Mouse (Mus musculus): ENCODE data around the gene Rgs7. TPM values are rescaled to one million over a fixed set of nuclear protein-coding genes. Genes with fewer than 3 reads are reported as not detected.

Gene Rgs7
- polyA plus RNA-seq, 1 experiment: 0.05 TPM

- Histone ChIP-seq H3K27ac (ENCODE audit: insufficient read depth, low read depth, low read length) (no peak overlapping the region), H3K36me3 (ENCODE audit: control insufficient read depth, insufficient read depth, low read length) (no peaks in the 10 kb centered on the region), H3K4me3 (ENCODE audit: low read depth, low read length) (no peak overlapping the region), H3K4me1 (ENCODE audit: control insufficient read depth, insufficient read depth, insufficient read length, low read length) (no peaks in the 10 kb centered on the region), H3K27me3 (ENCODE audit: control insufficient read depth, insufficient read depth, low read length) (no peaks in the 10 kb centered on the region)
- WGBS: 83% methylated on average over 2 of the region's 2 CpGs
- no peak for TF ChIP-seq POLR2A (IDR thresholded peaks at IDR 0.05; ENCODE audit: low read depth, low read length)
- no peak for TF ChIP-seq CTCF (IDR thresholded peaks at IDR 0.05; ENCODE audit: extremely low read depth, insufficient read length, insufficient replicate concordance, low read depth, low read length)
Observed at GRCm38 (mm10) chr1:175185211-175185610, 307.1 kb downstream of the Rgs7 start.

GRCm38 (mm10) chr1:175184736-175185135, 307.6 kb downstream of the Rgs7 start:
- no peaks in the 10 kb centered on the region for H3K27me3 ChIP-seq (ENCODE audit: control insufficient read depth, insufficient read depth, low read length)
- TF ChIP-seq CTCF (IDR thresholded peaks at IDR 0.05; ENCODE audit: extremely low read depth, insufficient read length, insufficient replicate concordance, low read depth, low read length) (no peak), POLR2A (IDR thresholded peaks at IDR 0.05; ENCODE audit: low read depth, low read length) (no peak)
- no peaks in the 10 kb centered on the region for H3K36me3 ChIP-seq (ENCODE audit: control insufficient read depth, insufficient read depth, low read length)
- WGBS: 60% methylated on average over 3 of the region's 3 CpGs
- H3K4me1 ChIP-seq (ENCODE audit: control insufficient read depth, insufficient read depth, insufficient read length, low read length): no peaks in the 10 kb centered on the region
- H3K4me3 ChIP-seq (ENCODE audit: low read depth, low read length): no peak overlapping the region
- no peak overlapping the region for H3K27ac ChIP-seq (ENCODE audit: insufficient read depth, low read depth, low read length)

GRCm38 (mm10) chr1:175178733-175179132, 313.6 kb downstream of the Rgs7 start:
- WGBS: 87% methylated on average over 1 of the region's 1 CpGs
- Histone ChIP-seq H3K27ac (ENCODE audit: insufficient read depth, low read depth, low read length) (no peak overlapping the region), H3K4me1 (ENCODE audit: control insufficient read depth, insufficient read depth, insufficient read length, low read length) (no peaks in the 10 kb centered on the region), H3K27me3 (ENCODE audit: control insufficient read depth, insufficient read depth, low read length) (no peaks in the 10 kb centered on the region), H3K36me3 (ENCODE audit: control insufficient read depth, insufficient read depth, low read length) (no peaks in the 10 kb centered on the region), H3K4me3 (ENCODE audit: low read depth, low read length) (no peak overlapping the region)
- TF ChIP-seq POLR2A (IDR thresholded peaks at IDR 0.05; ENCODE audit: low read depth, low read length): no peak
- no peak for TF ChIP-seq CTCF (IDR thresholded peaks at IDR 0.05; ENCODE audit: extremely low read depth, insufficient read length, insufficient replicate concordance, low read depth, low read length)

GRCm38 (mm10) chr1:175174918-175175675, 317.2 kb downstream of the Rgs7 start:
- 67% methylated on average over 5 of the region's 5 CpGs for WGBS
- no peak overlapping the region for H3K4me3 ChIP-seq (ENCODE audit: low read depth, low read length)

GRCm38 (mm10) chr1:175155469-175155868, 336.8 kb downstream of the Rgs7 start:
- H3K36me3 ChIP-seq (ENCODE audit: control insufficient read depth, insufficient read depth, low read length): no peaks in the 10 kb centered on the region
- H3K27ac ChIP-seq (ENCODE audit: insufficient read depth, low read depth, low read length): no peak overlapping the region
- H3K4me3 ChIP-seq (ENCODE audit: low read depth, low read length): no peak overlapping the region
- no peaks in the 10 kb centered on the region for H3K27me3 ChIP-seq (ENCODE audit: control insufficient read depth, insufficient read depth, low read length)
- TF ChIP-seq POLR2A (IDR thresholded peaks at IDR 0.05; ENCODE audit: low read depth, low read length) (no peak), CTCF (IDR thresholded peaks at IDR 0.05; ENCODE audit: extremely low read depth, insufficient read length, insufficient replicate concordance, low read depth, low read length) (no peak)
- 81% methylated on average over 1 of the region's 1 CpGs for WGBS
- no peaks in the 10 kb centered on the region for H3K4me1 ChIP-seq (ENCODE audit: control insufficient read depth, insufficient read depth, insufficient read length, low read length)

More at GRCm38 (mm10) chr1:175174918-175175675, 317.2 kb downstream of the Rgs7 start:
- no peaks in the 10 kb centered on the region for H3K27me3 ChIP-seq (ENCODE audit: control insufficient read depth, insufficient read depth, low read length)
- TF ChIP-seq POLR2A (IDR thresholded peaks at IDR 0.05; ENCODE audit: low read depth, low read length) (no peak), CTCF (IDR thresholded peaks at IDR 0.05; ENCODE audit: extremely low read depth, insufficient read length, insufficient replicate concordance, low read depth, low read length) (no peak)
- H3K36me3 ChIP-seq (ENCODE audit: control insufficient read depth, insufficient read depth, low read length): no peaks in the 10 kb centered on the region
- no peak overlapping the region for H3K27ac ChIP-seq (ENCODE audit: insufficient read depth, low read depth, low read length)
- no peaks in the 10 kb centered on the region for H3K4me1 ChIP-seq (ENCODE audit: control insufficient read depth, insufficient read depth, insufficient read length, low read length)

GRCm38 (mm10) chr1:175143051-175143450, 349.2 kb downstream of the Rgs7 start:
- TF ChIP-seq CTCF (IDR thresholded peaks at IDR 0.05; ENCODE audit: extremely low read depth, insufficient read length, insufficient replicate concordance, low read depth, low read length): no peak
- TF ChIP-seq POLR2A (IDR thresholded peaks at IDR 0.05; ENCODE audit: low read depth, low read length): no peak
- 71% methylated on average over 4 of the region's 4 CpGs for WGBS
- Histone ChIP-seq H3K27me3 (ENCODE audit: control insufficient read depth, insufficient read depth, low read length) (no peaks in the 10 kb centered on the region), H3K4me1 (ENCODE audit: control insufficient read depth, insufficient read depth, insufficient read length, low read length) (no peaks in the 10 kb centered on the region), H3K36me3 (ENCODE audit: control insufficient read depth, insufficient read depth, low read length) (no peaks in the 10 kb centered on the region), H3K4me3 (ENCODE audit: low read depth, low read length) (no peak overlapping the region), H3K27ac (ENCODE audit: insufficient read depth, low read depth, low read length) (no peak overlapping the region)

GRCm38 (mm10) chr1:175128525-175128924, 363.8 kb downstream of the Rgs7 start:
- H3K4me1 ChIP-seq (ENCODE audit: control insufficient read depth, insufficient read depth, insufficient read length, low read length): no peaks in the 10 kb centered on the region
- H3K36me3 ChIP-seq (ENCODE audit: control insufficient read depth, insufficient read depth, low read length): no peaks in the 10 kb centered on the region
- H3K27ac ChIP-seq (ENCODE audit: insufficient read depth, low read depth, low read length): no peak overlapping the region
- H3K4me3 ChIP-seq (ENCODE audit: low read depth, low read length): no peak overlapping the region
- no peaks in the 10 kb centered on the region for H3K27me3 ChIP-seq (ENCODE audit: control insufficient read depth, insufficient read depth, low read length)
- 61% methylated on average over 2 of the region's 2 CpGs for WGBS
- TF ChIP-seq POLR2A (IDR thresholded peaks at IDR 0.05; ENCODE audit: low read depth, low read length) (no peak), CTCF (IDR thresholded peaks at IDR 0.05; ENCODE audit: extremely low read depth, insufficient read length, insufficient replicate concordance, low read depth, low read length) (no peak)
